Mouse (Mus musculus): ENCODE measurements around the gene Ckap4. TPM values are rescaled to one million over a fixed set of nuclear protein-coding genes. Genes with fewer than 3 reads are reported as not detected.

The Ckap4 gene
- total RNA-seq, 2 experiments from 2014 or later: 32.7 to 41.8 TPM

Other genes starting within 250 kb of the Ckap4 start
- gene Nuak1, start 93.5 kb downstream of the Ckap4 start, total RNA-seq (2021): 10 to 100 TPM; 30.8 to 32.3 TPM
- gene Tcp11l2, start 42.6 kb upstream of the Ckap4 start, total RNA-seq (2021): 100 to 1,000 TPM; 106 to 145 TPM
- 10 to 100 TPM; 11.7 to 12.7 TPM for gene Polr3b, start 88.2 kb upstream of the Ckap4 start, total RNA-seq (2021)
- gene Rfx4, start 222.0 kb upstream of the Ckap4 start, total RNA-seq (2021): under 1 TPM in 1 of 2 experiments, not detected in 1; 0.16 TPM

All from heart, postnatal 25 days (tissue).